Mouse (Mus musculus): ENCODE measurements around the gene Cd52.

DNA sequence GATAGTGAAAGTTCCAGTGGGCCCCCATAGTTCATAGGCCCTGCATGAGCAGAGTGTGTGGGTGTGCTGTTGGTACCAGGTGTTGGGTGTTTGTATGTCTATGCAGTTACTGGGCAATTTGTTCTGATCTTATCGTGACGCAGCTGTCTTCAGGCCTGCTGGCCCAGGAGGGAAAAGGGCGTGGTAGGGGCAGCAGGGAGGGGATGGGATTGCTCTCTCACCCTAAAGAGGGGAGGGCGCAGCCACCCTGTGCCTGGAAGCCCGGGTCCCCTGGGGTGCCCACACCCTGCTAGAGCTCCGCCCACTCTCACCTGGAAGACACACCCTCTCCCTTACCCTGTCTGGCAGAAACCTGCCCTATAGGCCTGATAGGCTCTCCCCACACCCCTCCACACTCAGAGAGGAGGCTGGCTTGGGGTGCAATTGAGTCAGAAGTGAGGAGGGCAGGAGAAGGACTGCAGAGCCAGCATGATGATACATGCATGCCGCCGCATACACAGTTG lies 32.9 kb downstream of the Cd52 start:
- no peak for TF ChIP-seq CTCF (IDR thresholded peaks at IDR 0.05; ENCODE audit: control insufficient read depth, insufficient read depth, insufficient read length)
- no peak for TF ChIP-seq CEBPB (IDR thresholded peaks at IDR 0.05; ENCODE audit: low read depth)
- no peak for TF ChIP-seq MAX (IDR thresholded peaks at IDR 0.05)

Data from C2C12 (cell line).